Mouse (Mus musculus) T-helper 1 cell (primary cell): ENCODE measurements around the gene Sec14l1.

ENCODE experiments used
- in situ Hi-C: fragments of 300-600 bp; cut with MboI, MseI; formaldehyde crosslinking; loops from one replicate; pipeline ENCODE4 v1.15.1; 2025; ENCODE audit warnings: high pct_unique_total_duplicates

The Sec14l1 gene

DNA sequence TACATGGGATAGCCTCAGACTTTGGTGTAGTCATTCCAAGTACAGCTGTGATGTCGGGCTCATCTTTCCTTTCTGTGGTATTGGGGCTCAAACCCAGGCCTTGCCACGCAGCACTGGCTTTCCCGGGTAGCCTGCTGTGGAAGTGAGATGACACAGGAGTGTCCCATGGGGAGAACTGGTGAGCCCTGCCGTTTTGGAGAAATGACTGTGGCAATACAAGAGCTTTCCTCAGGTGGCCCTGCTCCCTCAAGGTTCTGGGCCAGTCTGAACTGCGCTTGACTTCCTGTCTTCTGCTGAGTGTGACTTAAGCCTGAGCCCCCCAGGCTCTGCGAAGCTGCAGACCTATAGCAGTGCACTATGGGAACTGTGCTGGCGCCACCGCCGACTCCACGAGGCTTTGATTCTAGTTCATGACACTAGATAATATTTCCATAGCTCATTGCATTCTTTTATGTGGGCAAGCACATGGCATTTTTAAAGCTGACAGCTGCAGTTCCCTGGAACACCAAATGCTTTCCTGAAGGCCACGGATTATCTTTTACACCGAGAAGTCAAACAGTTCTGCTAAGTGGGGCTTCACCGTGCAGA is 12.4 kb downstream of the Sec14l1 start:
- in situ Hi-C loops, result no loop called here

DNA sequence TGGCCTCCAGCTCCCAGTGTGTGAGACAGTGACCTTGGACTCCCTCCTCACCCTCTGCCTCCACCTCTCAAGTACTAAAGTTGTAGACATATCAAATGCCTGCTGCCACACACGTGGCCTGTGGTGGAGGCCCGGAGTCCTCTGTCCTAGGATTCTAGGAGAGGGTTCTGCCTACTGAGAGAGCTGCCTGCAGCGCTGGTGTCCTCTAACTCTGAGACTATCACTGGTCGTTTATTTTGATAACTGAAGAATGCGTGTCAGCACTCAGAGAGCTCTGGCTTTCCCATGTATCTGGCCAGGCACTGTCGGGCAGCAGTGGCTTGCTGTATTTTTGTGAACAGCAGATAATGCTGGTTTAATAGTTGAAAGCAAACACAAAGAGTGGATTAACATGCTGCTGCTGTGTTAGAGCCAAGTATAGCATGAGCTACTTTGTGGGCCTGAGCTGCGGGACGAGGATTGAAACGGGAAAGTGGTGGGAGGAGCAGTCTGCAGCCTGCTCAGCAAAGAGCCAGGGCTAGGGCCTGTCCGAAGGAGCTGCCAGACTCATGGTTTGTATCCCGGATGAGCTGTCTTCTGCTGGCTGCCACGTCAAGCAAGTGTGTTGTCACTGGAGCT is 13.1 kb downstream of the Sec14l1 start:
- in situ Hi-C loops, result no loop called here

DNA sequence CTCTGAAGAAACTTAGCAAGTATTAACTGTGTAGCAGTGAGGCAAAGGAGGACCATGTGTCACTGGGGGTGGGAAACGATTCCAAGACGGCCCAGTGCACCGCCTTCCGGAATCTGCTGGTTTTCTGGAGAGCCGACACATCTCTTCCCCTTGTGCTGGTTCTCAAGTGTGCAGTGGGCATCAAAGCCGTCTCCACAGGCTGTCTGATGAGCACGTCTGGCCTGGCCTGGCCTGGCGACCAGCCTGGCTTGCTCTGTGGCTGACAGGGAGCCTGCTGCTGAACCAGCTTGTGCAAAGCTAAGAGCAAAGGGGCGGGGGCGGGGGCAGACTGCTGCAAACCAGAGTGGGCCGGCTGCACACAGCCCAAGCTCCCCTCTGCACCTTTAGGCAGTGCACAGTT is 14.5 kb downstream of the Sec14l1 start:
- in situ Hi-C loops, result no loop called here

DNA sequence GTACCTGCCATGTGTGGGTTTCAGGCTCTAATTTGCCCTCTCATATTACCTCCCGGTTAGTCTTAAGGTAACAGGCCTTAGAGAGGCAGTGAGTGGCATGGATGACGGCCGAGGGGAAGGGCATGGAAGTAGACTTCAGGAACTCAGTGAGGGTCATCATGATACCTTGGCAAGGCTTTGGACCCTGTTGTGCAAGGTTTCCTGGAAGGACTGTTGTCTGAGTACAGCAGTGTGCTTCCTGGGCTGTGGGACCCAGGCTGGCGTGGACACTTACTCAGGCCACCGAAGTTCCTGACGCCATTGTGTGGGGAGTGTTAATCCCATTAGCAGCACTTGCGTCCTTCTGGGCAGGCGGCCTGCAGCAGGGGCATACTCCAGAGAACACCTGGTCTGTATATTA is 15.1 kb downstream of the Sec14l1 start:
- in situ Hi-C loops, result no loop called here

DNA sequence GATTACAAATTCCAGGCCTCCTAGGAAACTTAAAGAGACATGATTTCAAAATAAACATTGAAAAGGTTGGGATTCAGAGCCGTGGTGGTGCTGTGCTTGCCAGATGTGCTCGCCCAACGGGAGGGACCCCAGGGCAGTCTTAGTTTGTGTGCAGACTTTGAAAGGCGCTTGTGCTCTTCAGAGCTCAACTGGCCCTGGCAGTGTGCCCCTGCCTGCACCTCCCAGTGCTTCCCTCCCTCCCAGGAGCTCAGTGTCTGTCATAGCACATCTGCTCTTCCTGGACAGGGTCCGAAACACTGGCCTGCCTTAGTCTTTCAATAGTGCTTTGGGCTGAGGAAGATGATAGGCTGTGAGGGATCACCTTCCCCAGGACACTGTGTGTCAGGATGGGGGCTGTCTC is 15.9 kb downstream of the Sec14l1 start:
- in situ Hi-C loops, result no loop called here

DNA sequence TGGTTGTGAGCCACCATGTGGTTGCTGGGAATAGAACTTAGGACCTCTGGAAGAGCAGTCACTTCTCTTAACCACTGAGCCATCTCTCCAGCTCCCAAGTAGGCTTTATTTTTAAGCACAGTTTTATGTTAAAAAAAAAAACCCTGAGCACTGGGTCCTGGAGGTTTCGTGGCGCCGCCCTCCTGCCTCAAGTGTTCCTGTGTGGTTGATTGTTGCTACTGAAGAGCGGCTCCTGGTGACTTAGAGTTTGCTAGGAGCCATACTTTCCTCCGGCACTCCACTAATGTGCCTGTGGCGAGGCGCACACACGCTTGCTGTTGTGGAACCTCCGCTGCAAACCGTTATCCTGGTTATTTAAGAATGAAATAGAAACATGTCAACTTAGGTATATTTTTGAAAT is 16.5 kb downstream of the Sec14l1 start:
- in situ Hi-C loops, result no loop called here

DNA sequence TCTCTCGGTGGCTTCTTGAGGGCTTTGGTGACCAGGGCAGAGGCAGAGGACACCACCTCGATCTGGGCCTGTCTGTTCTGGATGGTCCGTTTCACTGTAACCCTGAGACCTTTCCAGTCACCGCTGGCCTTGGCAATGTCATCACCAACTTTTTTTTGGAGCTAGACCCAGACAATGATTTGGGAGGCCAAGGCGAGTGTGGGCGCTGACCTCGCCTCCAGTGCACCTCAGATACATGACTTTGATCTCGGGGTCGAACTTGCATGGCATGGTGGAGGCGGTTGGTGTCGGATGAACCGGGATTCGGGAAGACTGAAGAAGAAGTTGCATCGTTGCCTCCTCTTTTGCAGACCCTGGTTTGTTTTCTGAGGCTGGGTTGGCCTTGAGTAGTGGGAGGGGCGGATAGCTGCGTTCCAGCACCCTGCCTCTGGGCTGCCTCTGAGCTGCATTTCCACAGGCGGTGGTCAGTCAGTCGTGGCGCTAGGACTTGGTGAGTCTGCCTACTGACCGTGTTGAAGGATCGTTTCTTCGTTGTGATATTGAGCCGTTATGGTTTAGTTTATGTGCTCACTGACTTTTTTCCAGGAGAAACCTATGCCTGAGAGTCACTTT is 19.9 kb downstream of the Sec14l1 start:
- in situ Hi-C loops, result no loop called here

DNA sequence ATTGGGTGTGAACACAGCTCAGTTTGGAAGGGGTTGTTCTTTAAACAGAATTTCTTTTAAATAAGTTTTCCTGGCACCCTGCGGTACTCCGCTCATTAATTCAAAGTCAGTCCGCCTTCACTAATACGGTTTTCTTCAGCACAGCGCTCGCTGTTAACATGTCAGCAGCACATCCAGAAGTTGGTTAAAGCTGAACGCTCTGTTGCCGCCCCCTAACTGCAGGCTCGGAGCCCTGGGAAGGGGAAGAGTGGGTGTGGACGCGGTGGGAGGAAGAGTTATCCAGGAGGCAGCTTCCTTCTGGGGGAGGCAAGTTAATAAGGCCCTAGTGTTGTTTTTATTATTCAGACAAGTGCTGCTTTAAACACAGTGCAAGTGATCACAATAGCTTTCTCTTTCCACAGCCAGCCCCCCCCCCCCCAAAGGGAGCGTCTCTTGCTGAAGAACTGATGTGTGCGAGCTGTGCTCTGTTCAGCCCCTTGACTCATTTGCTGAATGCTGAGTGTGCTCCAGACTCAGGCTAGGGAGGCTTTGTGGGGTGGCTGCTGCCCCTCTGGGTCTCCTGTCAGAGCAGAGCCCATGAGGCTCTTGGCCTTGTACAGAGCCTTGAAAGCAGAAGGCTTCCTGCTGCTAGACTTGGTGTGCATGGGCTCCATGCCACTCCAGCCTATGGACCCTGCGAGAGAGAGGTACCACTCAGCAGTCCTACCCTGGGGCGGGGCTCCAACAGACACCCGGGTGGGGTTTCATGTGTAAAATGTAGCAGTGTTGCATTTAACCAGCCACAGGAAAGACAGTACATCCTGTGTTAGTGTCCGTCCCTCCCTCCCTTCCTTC is 20.7 kb downstream of the Sec14l1 start:
- in situ Hi-C loops, result no loop called here

DNA sequence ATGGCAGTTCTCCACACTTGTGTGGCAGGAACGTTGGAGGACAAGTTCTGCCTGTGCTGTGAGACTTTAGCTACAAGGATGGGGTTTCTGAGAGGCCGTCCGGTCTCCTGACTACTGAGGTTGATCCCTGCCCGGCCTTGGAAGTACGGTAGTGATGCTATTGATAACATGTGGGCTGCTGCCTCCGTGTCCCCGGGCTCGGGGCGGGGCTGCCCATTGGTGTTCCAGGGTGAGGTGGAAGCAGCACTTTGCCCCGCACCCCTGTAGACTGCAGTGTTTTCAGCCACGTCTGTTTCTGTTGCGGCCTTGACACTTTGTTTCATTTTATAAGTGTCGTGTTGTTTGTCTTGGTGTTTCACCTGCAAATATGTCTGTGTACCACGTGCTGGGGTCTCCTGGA is 21.9 kb downstream of the Sec14l1 start:
- in situ Hi-C loops, result no loop called here

DNA sequence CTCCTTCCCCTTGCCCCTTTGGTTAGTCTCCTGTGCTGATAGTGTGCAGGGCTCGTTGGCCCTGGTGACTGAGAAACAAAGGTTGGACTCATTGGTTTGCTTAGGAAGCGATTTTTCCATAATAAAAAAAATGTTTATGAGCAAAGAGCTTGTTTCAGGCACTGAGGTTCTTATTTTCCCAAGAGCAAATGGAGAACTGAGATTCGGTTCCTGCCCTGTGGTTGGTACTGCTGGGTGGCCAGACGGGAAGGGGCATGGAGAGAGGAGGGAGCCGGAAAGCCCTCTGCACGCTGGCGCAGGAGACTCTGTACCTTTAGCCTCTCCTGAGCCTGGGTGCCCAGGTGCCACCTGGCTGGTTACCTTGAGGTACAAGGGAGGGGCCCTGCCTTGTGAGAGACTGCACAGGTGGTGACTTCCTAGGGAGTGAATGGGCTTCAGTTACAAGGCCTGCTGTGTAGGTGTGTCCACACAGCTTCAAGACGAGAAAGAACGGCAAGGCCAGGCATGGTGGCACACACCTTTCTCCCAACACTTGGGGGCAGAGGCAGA is 23.3 kb downstream of the Sec14l1 start:
- in situ Hi-C loops, result no loop called here

DNA sequence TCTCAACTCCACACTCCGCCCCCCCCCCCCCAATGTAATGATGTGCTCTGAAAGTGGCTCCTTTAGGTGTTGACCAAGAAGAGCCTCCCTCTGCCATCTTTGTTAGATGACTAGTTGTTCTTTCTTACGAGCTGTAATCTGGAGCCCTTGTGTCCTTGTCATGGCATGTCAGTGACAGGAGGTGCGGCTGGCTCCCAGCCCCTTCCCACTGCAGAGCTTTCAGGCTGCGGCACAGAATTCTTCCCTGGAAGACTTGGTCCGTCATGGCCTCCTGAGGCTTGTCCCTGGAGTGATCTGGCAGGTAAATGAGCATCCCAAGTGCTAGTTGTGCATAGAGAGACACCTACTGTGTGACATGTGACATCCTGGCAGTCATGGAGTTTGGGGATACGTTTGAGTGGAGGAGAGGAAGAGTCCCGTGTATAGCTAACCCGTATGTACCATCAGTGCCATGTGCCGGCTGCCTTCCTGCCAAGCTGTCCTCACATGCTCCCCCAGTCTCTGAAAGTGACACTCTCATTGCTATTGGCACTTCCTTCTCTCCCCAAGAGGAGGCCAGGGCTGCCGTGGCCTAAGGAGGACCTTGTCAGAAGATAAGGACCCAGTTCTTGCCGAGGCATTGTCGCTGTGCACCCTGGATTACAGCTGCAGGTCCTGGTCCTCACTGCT is 24.0 kb downstream of the Sec14l1 start:
- in situ Hi-C loops, result no loop called here

DNA sequence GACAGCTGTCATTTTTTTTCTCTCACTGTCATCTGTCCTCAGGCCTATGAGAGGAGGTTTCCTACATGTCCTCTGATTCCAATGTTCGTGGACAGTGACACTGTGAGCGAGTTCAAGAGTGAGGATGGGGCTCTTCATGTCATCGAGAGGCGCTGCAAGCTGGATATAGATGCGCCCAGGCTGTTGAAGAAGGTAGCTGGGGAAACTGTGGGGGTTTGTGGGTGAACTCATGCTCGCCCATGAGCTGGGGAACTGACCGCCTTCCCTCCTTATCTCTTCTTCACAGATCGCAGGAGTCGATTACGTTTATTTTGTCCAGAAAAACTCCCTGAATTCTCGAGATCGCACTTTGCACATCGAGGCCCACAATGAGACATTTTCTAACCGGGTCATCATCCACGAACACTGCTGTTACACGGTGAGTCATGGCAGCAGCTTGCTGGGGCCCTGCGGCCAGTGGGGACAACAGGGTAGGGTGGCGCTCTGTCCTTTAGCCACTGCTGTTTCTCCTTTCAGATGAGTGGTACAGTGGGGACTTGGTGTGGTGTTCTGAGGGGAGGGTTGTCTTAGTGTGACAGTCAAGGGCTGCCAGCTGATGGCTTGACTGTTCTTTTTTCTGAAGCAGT is 26.5 kb downstream of the Sec14l1 start:
- in situ Hi-C loops, result no loop called here

DNA sequence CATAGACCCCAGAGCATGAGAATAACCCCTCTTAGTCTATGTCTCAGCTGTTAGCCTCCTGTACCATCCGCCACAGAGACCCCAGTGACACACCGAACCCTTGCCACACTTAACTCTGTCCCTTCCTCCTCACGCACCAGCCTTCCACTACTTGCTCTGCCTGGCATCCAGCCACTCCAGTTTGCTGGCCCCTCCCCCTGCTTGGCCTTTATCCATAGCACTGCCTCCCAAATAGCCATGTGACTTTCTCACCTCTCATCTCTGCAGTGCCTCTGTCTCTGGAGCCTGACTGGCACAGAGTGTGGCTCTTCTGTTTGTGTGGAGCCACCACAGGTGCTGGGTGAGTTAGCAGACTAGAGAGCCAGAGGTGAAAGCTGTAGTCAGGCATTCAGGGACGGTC is 27.5 kb downstream of the Sec14l1 start:
- in situ Hi-C loops, result no loop called here

DNA sequence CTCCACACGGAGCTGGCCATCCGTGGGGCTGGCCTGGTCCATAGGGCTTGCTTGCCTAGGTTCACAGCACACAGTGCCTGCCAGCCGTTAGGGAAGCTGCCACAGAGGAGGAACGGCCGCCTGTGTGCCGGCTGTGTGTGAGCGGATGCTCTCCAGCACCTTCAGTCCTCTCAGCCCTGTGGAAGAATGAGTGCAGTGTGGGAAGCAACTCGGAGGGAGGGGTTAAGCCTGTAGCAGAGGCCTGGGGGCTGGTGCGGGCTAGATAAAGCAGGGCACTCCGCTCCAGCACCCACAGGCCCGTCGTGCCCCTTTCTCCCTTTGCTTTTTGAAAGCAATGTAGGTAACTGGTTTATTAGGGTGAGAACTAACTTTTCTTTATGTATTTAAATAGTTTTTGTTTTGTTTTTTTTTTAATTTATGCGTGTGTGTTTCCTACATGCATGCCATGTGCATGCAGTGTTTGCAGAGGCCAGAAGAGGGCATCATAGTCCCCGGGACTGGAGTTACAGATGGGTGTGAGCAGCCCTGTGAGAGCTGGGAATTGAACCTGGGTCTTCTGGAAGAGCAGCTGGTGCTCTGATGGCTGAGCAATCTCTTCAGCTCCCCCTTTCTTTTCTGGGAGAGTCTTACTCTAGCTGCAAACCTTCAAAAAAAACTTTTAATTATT is 30.6 kb downstream of the Sec14l1 start:
- in situ Hi-C loops, result no loop called here

DNA sequence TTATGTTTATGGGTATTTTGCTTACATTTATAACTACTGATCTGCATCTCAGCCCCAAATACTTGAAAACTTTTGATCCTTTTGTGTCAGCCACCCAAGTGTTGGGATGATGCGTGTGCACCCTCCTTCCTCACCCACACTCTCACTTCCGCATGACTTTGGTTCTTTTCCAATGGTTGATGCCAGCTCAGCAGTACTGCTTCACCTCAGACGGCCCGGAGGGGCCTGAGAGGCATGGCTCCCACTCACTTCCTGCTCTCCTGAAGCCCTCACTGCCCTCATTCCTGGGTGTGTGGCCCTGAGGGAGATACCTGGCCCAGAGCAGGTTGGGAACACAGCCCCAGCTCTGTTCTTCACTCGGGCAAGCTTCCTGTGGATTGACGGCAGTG is 31.1 kb downstream of the Sec14l1 start:
- in situ Hi-C loops, result no loop called here

DNA sequence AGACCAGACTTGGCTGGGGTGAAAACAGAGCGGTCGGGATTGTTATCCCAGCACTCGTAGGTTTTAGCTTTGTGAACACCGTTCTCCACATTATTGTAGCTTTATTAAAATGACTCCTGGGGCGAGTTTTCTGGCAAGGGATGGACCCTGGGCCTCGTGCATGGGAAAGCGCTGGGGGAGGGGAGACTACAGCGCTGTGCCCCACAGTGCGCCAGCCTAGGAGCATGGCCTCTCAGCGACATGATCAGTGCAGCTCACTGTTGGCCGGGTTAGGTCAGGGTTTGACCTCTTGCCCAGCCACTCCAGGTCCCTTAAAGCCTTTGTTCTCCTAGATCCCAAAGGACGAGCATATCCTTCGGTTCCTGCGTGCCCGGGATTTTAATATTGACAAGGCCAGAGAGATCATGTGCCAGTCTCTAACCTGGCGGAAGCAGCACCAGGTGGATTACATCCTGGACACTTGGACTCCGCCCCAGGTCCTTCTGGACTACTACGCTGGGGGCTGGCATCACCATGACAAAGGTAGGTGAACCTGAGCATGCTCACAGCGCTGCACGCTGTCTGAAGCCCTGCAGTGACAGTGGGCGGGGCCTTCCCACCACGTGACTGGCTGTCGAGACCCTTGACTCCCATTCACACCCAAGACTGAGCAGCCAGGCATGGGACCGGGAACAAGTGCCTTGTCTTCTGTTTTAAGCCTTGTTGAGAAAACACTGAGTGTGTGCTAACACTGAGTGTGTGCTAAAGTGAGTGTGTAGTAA is 32.0 kb downstream of the Sec14l1 start:
- in situ Hi-C loops, result no loop called here

DNA sequence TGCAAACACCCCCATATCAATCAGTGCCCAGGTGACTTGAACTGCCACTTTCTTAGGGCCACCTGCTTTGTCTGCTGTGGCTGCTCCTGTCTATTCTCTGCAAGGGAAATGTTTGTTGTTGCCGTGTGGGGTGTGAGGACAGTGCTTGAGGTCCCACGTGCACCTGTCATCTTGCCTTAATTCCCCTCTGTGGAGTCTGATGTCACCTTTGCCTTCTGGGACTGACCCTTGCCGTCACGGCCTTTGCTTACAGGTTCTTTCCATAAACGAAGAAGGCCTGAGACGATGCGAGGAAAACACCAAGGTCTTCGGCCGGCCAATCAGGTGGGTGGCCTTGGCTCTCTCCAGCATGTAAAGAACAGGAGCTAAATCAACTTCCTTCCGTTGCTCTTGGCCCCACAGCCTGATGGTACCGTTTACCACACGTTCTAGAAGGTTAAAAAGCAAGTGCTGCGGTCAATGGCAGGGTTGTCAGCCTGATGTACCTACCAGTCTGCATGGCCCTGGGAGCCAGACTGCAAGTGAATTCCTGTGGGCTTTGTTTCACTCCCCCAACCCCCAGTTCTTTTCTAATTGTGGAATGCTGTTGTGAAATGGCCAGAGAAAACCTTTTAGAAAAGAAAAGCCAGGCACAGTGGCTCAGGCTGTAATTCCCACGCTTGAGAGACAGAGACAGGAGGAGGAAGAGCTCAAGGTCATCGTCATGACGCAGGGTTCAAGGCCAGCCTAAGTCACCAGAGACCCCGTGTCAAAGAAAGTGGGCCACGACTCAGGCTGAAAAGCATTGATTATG is 34.1 kb downstream of the Sec14l1 start:
- in situ Hi-C loops, result no loop called here

DNA sequence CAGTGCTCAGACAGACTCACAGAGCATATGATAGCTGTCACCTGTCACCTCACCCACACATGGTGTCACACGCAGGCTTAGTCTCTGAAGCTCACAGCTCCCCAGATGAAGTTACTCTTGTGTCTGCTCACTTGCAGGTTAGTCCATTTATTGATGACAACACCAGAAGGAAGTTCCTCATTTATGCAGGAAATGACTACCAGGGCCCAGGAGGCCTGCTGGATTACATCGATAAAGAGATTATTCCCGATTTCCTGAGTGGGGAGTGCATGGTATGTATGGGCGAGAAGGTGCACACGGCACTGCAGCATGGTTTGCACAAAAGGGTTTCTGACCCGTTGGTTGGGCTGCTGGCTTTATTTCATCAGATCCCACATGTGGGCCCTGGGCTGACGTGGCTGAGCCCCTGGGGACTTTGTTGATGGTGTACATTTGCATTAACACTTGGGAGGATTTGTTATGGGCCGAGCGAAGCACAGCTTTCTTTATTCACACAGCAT is 35.5 kb downstream of the Sec14l1 start:
- in situ Hi-C loops, result no loop called here

DNA sequence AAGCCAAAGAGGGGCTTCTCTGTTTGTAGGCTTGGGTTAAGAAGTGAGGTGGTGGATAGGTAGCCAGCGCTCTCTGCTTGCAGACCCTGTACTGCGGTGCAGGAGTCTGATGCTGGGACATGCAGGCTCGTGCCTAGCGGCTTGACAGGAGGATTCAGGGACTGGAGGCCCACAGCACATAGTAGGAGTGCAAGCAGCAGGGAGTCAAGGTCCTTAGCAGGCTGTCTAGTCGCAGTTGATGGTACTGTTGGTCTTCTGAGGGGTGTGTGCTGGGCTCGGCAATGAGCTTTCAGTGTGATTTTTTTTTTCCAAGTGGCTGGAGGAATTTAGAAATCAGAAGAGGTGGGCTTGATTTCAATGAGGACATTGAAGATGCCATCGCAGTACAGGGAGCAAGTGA is 36.5 kb downstream of the Sec14l1 start:
- in situ Hi-C loops, result no loop called here
